In genomic region chr13:49146040-49146697, GRCm38 (mm10) we compare ENCODE assay signal across 9 mouse cellular contexts. TPM values are rescaled to one million over a fixed set of nuclear protein-coding genes. Genes with fewer than 3 reads are reported as not detected.
A peak's percentile ranks its signal among the peaks of the same experiment; 100 is the strongest.
DNase-seq lines count a peak whose midpoint lies in the region; ATAC-seq and TF ChIP-seq lines count a peak whose summit lies in the region.
"Had no signal": no experiment of that assay in that cellular context is flagged by ENCODE, and none has a peak within 500 bp of the region (broad histone marks: within the 10 kb centered on the region; RNA-seq: fewer than 3 reads in every experiment).

No protein-coding gene starts in this region.

- no peak overlapping the region for H3K9ac ChIP-seq in liver, embryonic 12.5 days

- peak in 1 of 2 experiments; percentile 69 for DNase-seq in cerebellum, adult 2 months
- DNase-seq in cerebellum, adult 8-10 months: no peak
- no peak for DNase-seq in spleen, postnatal 10 days (ENCODE audit: low spot score in 2 of 2)
- DNase-seq in gastrocnemius, adult 18-20 months (ENCODE audit: low spot score): no peak

- H3K9me3 ChIP-seq in megakaryocyte, embryonic 14.5 days: no peaks in the 10 kb centered on the region
- no peaks in the 10 kb centered on the region for H3K9me3 ChIP-seq in liver, embryonic 12.5 days (replicated peaks)

- TF ChIP-seq POLR2A in cerebellum, adult 2 months (IDR thresholded peaks at IDR 0.05; ENCODE audit: borderline replicate concordance, insufficient read depth, low read length): no peak

- H3K27ac ChIP-seq in cerebellum, adult 2 months (ENCODE audit: insufficient read depth, low read length): peak overlapping the region; percentile 60
- H3K27ac ChIP-seq in liver, embryonic 12.5 days: no peak overlapping the region

- H3K4me1 ChIP-seq in cerebellum, adult 2 months (ENCODE audit: control insufficient read depth, insufficient read depth, low read length): peaks cover 35% of the 10 kb centered on the region
- H3K4me1 ChIP-seq in megakaryocyte, embryonic 14.5 days: peaks cover 22% of the 10 kb centered on the region
- peaks cover 18% of the 10 kb centered on the region; the same call in 1 of the 2 replicates for H3K4me1 ChIP-seq in liver, embryonic 12.5 days

- no peaks in the 10 kb centered on the region for H3K27me3 ChIP-seq in cerebellum, adult 2 months (ENCODE audit: control insufficient read depth, insufficient read depth, low read length)
- H3K27me3 ChIP-seq in megakaryocyte, embryonic 14.5 days (replicated peaks): peaks cover 96% of the 10 kb centered on the region
- H3K27me3 ChIP-seq in liver, embryonic 12.5 days (replicated peaks): peaks cover 86% of the 10 kb centered on the region

- H3K4me2 ChIP-seq in liver, embryonic 12.5 days: peak overlapping the region; percentile 83

- TF ChIP-seq CTCF in cerebellum, adult 2 months (IDR thresholded peaks at IDR 0.05; ENCODE audit: borderline replicate concordance, insufficient read depth, low read depth, low read length): no peak

- WGBS in cerebellum, adult 2 months: 11% methylated on average over 17 of the region's 17 CpGs
- 22% methylated on average over 17 of the region's 17 CpGs for WGBS in liver, embryonic 12.5 days (ENCODE audit: insufficient replicate concordance)

- no peak for ATAC-seq in megakaryocyte, adult 5-6 weeks (ENCODE audit: poor library complexity, severe bottlenecking)
- no peak for ATAC-seq in liver, embryonic 12.5 days
- no peak for ATAC-seq in inflammation-experienced regulatory T-cells, adult 6 months

- no peaks in the 10 kb centered on the region for H3K36me3 ChIP-seq in megakaryocyte, embryonic 14.5 days (replicated peaks; ENCODE audit: low read length)
- no peaks in the 10 kb centered on the region for H3K36me3 ChIP-seq in liver, embryonic 12.5 days

- H3K4me3 ChIP-seq in cerebellum, adult 2 months (replicated peaks; ENCODE audit: insufficient read depth, low read depth, low read length): peak overlapping the region; percentile 97
- H3K4me3 ChIP-seq in megakaryocyte, embryonic 14.5 days (replicated peaks): peak overlapping the region; percentile 88
- peak overlapping the region; percentile 57 for H3K4me3 ChIP-seq in liver, embryonic 12.5 days

RNA-seq across cellular contexts. Expression of gene Wnk2, which starts 1.6 kb away (rescaled TPM):
- polyA plus RNA-seq in cerebellum, adult 2 months (2012; rRNA removed): 73.2 and 78.3 TPM in 2 replicates
- 0.02 and 0.35 TPM in 2 replicates for polyA plus RNA-seq in megakaryocyte, embryonic 14.5 days (2012; ENCODE audit: insufficient read depth, low replicate concordance)
- total RNA-seq in megakaryocyte, adult 5-6 weeks (2015): 0.66 and 1.6 TPM in 2 replicates
- 0.33 and 0.48 TPM in 2 replicates for total RNA-seq in megakaryocyte, adult 5-6 weeks (2017)
- polyA plus RNA-seq in liver, embryonic 12.5 days (2016; fragmentation: Nextera tagmentation; extraction: Ambion mirVana): 0.11 and 0.14 TPM in 2 replicates
- not detected for polyA plus RNA-seq in inflammation-experienced regulatory T-cells, adult 6 months (2017; shearing (Covaris generic))
- 10 to 100 TPM; 63.4 to 85.0 TPM for total RNA-seq in gastrocnemius, adult 18-20 months (2021)
- total RNA-seq: granulocyte monocyte progenitor cell, adult 5-6 weeks had no signal

RNA-seq across cellular contexts. Expression of gene Ninj1, which starts 41.1 kb away (rescaled TPM):
- polyA plus RNA-seq in cerebellum, adult 2 months (2012; rRNA removed): 87.5 and 91.1 TPM in 2 replicates
- 422 and 866 TPM in 2 replicates for polyA plus RNA-seq in megakaryocyte, embryonic 14.5 days (2012; ENCODE audit: insufficient read depth, low replicate concordance)
- 76.1 and 81.6 TPM in 2 replicates for total RNA-seq in megakaryocyte, adult 5-6 weeks (2015)
- total RNA-seq in megakaryocyte, adult 5-6 weeks (2017): 33.4 and 48.2 TPM in 2 replicates
- polyA plus RNA-seq in liver, embryonic 12.5 days (2016; fragmentation: Nextera tagmentation; extraction: Ambion mirVana): 41.5 and 42.6 TPM in 2 replicates
- polyA plus RNA-seq in inflammation-experienced regulatory T-cells, adult 6 months (2017; shearing (Covaris generic)): 10 to 100 TPM; 19.6 to 30.9 (median 29.4) TPM
- total RNA-seq in gastrocnemius, adult 18-20 months (2021): 10 to 100 TPM; 17.3 to 23.8 TPM

Comparison
In these comparisons a context has a peak if more than half of its experiments do, and no peak if none do; other contexts are left out.
1. RNA of gene Wnk2, which starts 1.6 kb away (polyA plus RNA-seq): 73.2 to 78.3 TPM in cerebellum, adult 2 months; 0.11 to 0.14 TPM in liver, embryonic 12.5 days, 0.02 to 0.35 TPM in megakaryocyte, embryonic 14.5 days and not detected in inflammation-experienced regulatory T-cells, adult 6 months; every median in the first group is over 10 times any median in the second.
2. Peak in every context shown above with its lines, with median percentiles within 50 percentile points of each other: H3K4me3 ChIP-seq.